Mouse (Mus musculus) layer of hippocampus, postnatal 25 days (tissue): ENCODE data around the gene Duox2. TPM values are rescaled to one million over a fixed set of nuclear protein-coding genes. Genes with fewer than 3 reads are reported as not detected.
A peak's percentile ranks its signal among the peaks of the same experiment; 100 is the strongest.

ENCODE experiments used
- DNase-seq, 2 experiments: peaks; one replicate each; pipeline ENCODE4 v3.0.0; 2022; ENCODE audit warnings: mixed read lengths in 2 of 2, low spot score in 1 of 2; ENCODE audit errors: extremely low spot score in 1 of 2
- total RNA-seq, 2 experiments: library from RNA; stranded (reverse); gene quantifications; 2 replicates each; pipeline ENCODE4 v1.2.3; 2021

Duox2 gene
- total RNA-seq, 2 experiments from 2014 or later = 0.07 TPM; not detected in 1

- peak; percentile 28 to 62 for DNase-seq
Observed at GRCm38 (mm10) chr2:122302574-122303241, 4.5 kb upstream of the Duox2 start.

GRCm38 (mm10) chr2:122301921-122302573 lies 3.8 kb upstream of the Duox2 start:
- DNase-seq = no peak

GRCm38 (mm10) chr2:122301081-122301920 lies 3.1 kb upstream of the Duox2 start:
- no peak for DNase-seq

- DNase-seq = no peak
Observed at GRCm38 (mm10) chr2:122300656-122301020, 2.4 kb upstream of the Duox2 start.

- DNase-seq = no peak
Observed at GRCm38 (mm10) chr2:122299911-122300655, 1.8 kb upstream of the Duox2 start.

- no peak for DNase-seq
Observed at GRCm38 (mm10) chr2:122298596-122299490, 594 bp upstream of the Duox2 start, which contains the start of gene Duoxa2. Gene Duoxa2 (plus strand): TSS chr2:122298900.

- DNase-seq = no peak
Observed at GRCm38 (mm10) chr2:122297271-122298095, 766 bp downstream of the Duox2 start.

- DNase-seq = no peak
Observed at GRCm38 (mm10) chr2:122294916-122295315, 3.3 kb downstream of the Duox2 start.

- no peak for DNase-seq
Observed at GRCm38 (mm10) chr2:122286137-122286536, 12.1 kb downstream of the Duox2 start.

GRCm38 (mm10) chr2:122284091-122284490 lies 14.2 kb downstream of the Duox2 start:
- no peak for DNase-seq

- DNase-seq = no peak
Observed at GRCm38 (mm10) chr2:122278769-122279168, 19.5 kb downstream of the Duox2 start.

- no peak for DNase-seq
Observed at GRCm38 (mm10) chr2:122266407-122267193, 31.6 kb downstream of the Duox2 start.

GRCm38 (mm10) chr2:122264690-122265089 lies 33.6 kb downstream of the Duox2 start:
- no peak for DNase-seq

- no peak for DNase-seq
Observed at GRCm38 (mm10) chr2:122260729-122261128, 37.5 kb downstream of the Duox2 start.

- DNase-seq = no peak
Observed at GRCm38 (mm10) chr2:122255997-122256396, 42.3 kb downstream of the Duox2 start.

- DNase-seq = no peak
Observed at GRCm38 (mm10) chr2:122247786-122248185, 50.5 kb downstream of the Duox2 start.

GRCm38 (mm10) chr2:122243671-122244131 lies 54.5 kb downstream of the Duox2 start:
- peak; percentile 49 to 72 for DNase-seq

- no peak for DNase-seq
Observed at GRCm38 (mm10) chr2:122241935-122242334, 56.3 kb downstream of the Duox2 start.
